Mouse (Mus musculus) heart, adult 2 months (tissue): ENCODE measurements around the gene Plcb4.

Experiments
- CTCF ChIP-seq: fragments of 200-600 bp; IDR thresholded peaks from 2 replicates; pipeline ENCODE4 v1.8.1; 2022; ENCODE audit warnings: antibody characterized with exemption, mild to moderate bottlenecking, moderate library complexity
- EP300 ChIP-seq: fragments of 200-500 bp; IDR thresholded peaks from 2 replicates; pipeline ENCODE4 v1.6.1; 2011; ENCODE audit warnings: low read depth, low read length, control low read depth; ENCODE audit not compliant: insufficient read depth
- POLR2A ChIP-seq: fragments of 200-500 bp; IDR thresholded peaks from 2 replicates; pipeline ENCODE4 v1.6.1; 2011; ENCODE audit warnings: mild to moderate bottlenecking, low read depth, low read length, control low read depth; ENCODE audit not compliant: insufficient read depth

DNA sequence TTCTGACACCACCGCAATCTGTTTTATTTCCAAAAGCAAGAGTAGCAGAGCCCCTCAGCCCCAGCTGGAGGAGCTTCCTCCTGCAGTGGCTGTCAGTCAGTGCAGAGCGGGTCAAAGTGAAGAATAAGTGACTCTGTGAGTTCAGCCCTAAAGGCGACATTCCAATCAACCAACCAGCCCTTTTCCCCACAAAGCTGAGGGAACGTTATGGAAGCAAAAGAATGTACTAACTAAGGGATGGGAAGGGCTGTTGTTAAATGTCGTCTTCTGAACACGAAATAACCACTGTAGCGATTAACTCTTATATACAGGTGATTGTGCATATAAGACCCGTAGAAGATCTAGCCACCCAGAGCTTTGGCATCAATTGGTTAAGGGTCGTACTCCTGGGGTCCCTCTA is 214.3 kb downstream of the Plcb4 start:
- TF ChIP-seq CTCF: no peak
- TF ChIP-seq EP300: no peak
- no peak for TF ChIP-seq POLR2A
